Mouse (Mus musculus) frontal cortex, adult (tissue): ENCODE results near the gene Timm23.
A peak's percentile ranks its signal among the peaks of the same experiment; 100 is the strongest.
"Not testable (repeated sequence)": the region's sequence is repeated elsewhere in the genome, so short reads cannot be mapped to it uniquely, and the experiment has no call there.

Source experiments
- ATAC-seq: cut with Nextera tagmentation; 2 replicates; pipeline ENCODE4 v1.9.2; 2017; ENCODE audit warnings: mild to moderate bottlenecking, moderate library complexity, mixed read lengths; ENCODE audit not compliant: low TSS enrichment

Timm23 gene

DNA sequence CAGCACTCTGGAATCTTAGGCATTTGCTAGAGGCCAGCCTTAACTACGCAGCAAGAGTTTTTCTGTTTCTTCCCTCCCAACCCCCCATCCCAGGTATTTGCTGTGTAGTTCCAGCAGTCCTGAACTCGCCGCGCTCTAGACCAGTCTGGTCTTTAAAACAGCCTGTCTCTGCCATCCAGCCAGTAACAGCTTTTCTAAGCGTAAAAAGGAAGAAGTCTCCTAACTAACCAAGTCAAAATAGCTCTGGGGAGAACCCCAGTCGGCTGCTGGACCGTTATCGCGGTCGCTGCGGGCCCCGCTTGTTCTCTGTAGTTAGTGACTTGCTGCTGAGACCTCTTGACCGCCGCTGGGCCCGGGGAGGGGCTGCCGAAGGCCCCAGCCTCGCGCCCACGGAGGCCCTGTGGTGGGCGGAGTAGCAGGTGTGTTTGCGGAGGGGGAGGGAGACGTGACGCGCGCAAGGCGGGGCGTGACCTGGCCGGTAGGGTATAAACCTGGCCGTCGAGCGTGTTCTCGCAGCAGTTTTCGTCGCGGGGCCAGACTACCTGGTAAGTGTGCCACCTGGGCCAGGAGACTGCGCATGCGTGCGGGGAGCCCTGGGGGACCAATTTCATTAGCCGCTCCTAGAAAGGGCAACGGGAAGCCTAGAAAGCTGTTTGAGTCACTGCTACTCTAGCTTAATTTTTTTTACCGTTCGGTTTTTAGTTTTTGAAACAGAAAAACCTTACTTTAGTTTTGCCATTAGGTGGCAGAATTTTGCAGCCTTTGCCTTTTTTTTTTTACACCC lies 36.2 kb downstream of the Timm23 start:
- peak; percentile 27; the same call in 1 of the 2 replicates for ATAC-seq

DNA sequence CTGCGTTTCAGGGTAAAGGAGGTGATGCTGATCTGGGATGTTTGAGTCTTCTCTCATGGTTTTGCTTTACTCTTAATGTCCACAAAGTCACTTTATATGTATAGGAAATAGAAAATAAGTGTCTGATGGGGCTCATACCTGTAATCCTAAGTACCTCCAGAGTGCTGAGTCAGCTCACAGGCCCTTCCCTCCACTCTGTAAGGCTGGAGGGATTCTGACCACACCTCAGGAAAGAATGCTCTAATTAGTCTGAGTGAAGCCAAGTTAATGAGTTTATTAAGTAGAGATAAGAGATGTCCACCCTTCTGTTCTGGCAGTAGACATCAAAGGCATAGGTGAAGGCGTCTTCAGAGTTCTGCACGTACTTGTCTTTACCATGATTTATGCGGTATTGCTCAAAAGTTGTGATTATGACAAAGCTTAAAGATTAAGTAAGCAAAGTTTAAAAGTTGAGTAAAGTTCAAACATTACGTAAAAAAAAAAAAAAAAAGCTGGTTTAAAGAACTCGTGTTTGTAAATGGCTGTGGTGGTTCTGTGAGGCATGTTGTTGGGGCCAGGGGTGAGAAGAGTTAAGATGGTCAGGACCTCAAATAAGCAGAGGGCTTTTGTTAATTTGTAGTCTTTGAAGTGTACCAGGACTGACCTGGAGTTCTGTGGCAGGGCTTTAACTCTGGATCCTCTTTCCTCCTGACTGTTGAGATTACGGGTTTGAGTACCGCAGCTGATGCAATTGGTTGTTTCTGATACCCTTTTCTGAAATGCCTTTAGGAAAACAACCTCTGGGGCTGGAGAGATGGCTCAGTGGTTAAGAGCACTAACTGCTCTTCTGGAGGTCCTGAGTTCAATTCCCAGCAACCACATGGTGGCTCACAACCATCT lies 37.3 kb downstream of the Timm23 start:
- ATAC-seq = no peak

- ATAC-seq = no peak
These were observed 38.4 kb downstream of the Timm23 start for GRCm38 (mm10) chr14:32163203-32163888.

GRCm38 (mm10) chr14:32162231-32162630 lies 39.5 kb downstream of the Timm23 start:
- no peak for ATAC-seq

GRCm38 (mm10) chr14:32161090-32161885 lies 40.4 kb downstream of the Timm23 start:
- ATAC-seq = no peak

- no peak for ATAC-seq
These were observed 41.1 kb downstream of the Timm23 start for GRCm38 (mm10) chr14:32160563-32160962.

GRCm38 (mm10) chr14:32159690-32160246 lies 41.9 kb downstream of the Timm23 start, which contains the start of gene Ncoa4:
Gene Ncoa4, plus strand, starts transcription at chr14:32159865.
- ATAC-seq = peak; percentile 98

GRCm38 (mm10) chr14:32159150-32159670 lies 42.5 kb downstream of the Timm23 start:
- ATAC-seq = peak; percentile 51

GRCm38 (mm10) chr14:32154758-32155157 lies 46.9 kb downstream of the Timm23 start:
- ATAC-seq = no peak

GRCm38 (mm10) chr14:32153156-32153555 lies 48.5 kb downstream of the Timm23 start:
- no peak for ATAC-seq

- ATAC-seq = no peak
These were observed 49.3 kb downstream of the Timm23 start for GRCm38 (mm10) chr14:32152243-32152965.

DNA sequence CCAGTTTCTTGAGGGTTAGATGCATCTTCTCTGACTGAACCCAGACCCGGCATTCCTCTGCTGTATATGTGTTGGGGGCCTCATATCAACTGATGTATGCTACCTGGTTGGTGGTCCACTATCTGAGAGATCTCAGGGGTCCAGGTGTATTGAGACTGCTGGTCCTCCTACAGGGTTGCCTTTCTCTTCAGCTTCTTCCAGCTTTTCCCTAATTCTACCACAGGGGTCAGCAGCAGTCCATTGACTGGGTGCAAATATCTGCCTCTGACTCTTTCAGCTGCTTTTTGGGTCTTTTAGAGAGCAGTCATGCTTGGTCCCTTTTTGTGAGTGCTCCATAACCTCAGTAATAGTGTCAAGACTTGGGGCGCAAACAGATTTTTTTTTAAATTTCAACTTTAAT lies 50.8 kb downstream of the Timm23 start:
- ATAC-seq = no peak

DNA sequence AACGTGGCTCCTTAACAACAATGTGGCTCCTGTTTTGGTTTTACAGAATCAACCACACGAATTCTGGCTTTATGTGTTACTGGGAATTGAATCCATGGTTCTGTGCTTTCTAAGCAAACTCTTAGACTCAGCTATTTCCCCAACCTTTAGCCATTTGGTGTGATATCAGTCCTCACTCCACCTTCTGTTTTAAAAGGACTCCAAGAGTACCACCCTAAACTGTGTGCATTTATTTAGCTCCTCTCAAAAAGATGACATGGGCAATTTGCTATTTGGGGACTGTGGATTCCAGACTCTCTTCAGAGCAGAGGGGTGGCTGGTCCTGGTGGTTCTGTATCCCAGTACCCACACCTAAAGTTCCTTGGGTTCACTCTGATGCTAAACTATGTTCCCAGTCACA lies 55.1 kb downstream of the Timm23 start:
- no peak for ATAC-seq

GRCm38 (mm10) chr14:32145809-32146511 lies 55.7 kb downstream of the Timm23 start:
- ATAC-seq = no peak

DNA sequence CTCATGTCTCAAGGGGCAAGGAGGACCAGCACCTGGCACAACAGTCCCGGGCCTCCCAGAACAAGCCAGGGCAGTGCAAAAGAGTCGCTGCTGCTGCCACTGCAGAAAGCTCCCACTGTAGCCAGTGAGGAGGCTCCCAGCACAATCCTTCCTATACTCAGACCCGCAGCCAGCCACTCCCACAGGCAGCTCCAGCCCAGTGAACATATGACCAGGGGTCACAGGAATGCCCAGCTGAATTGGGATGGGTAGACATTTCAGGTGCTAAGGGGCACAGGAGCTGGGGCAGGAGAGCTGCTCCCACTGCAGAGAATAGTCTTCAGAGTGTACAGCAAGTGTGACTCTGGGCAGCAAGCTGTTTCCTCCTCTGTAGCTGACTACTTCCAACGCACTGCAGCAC lies 56.3 kb downstream of the Timm23 start:
- ATAC-seq = no peak

DNA sequence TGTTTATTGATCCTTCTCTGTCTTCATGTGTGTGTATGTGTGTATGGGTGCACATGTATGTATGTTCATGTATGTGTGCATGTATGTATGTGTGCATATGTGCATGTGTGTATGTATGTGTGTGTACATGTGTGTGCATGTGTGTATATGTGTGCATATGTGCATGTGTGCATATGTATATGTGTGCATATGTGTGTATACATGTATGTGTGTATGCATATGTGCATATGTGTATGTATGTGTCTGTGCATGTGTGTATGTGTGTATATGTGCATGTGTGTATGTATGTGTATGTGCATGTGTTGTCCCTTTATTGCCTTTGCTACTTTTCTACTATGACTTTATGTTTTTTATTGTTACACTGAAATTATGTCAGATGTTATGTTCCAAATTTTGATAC lies 57.0 kb downstream of the Timm23 start:
- no peak for ATAC-seq

DNA sequence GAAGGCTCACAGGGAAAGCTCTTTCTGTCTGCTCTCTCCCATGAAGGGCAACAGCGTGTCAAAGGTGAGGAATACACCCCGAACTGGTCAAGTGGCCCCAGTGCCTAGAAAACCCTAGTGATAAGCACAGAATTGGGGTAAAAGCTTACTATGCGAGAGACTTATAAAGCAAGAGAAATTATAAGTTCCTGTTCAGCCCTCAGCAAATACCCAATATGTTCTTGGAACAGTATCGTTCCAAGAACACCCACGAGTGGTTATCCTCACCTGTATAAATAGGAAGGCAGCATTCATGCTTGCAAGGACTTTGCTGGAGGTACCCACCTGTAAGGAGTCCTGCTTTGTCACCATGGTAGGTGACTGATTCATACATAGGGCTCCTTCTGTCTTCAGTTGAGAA lies 60.0 kb downstream of the Timm23 start, which contains the start of gene Msmb:
TSS of gene Msmb (plus strand) at position 301 of the 400 bp plus-strand sequence.
- ATAC-seq = no peak

DNA sequence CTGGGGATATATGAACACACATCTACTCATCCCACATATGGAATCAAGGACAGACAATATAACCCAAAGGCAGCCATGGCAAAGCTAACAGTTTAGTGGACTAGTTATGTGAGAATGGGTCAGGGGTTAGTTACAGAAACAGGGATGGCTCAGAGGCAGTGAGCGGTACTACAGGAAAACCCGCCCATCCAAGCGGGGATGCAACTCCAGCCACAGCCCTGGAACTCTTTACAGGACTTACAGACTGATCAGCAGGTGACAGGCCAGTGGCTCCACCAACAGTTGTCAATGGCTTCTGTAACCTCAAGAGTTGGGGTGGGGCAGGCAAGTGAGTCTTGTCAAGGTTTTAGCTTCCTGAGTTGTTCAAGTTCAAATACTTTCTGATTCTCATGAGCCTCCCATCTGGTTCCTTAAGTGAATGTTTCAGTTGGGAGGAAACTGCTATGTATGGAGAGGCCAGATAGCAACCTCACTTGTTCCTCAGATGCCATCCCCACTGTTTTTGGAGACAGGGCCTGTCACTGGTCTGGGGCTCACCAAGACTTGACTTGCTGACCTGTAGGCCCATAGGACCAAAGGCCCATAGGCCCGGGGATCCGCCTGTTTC lies 61.2 kb downstream of the Timm23 start:
- ATAC-seq = no peak

DNA sequence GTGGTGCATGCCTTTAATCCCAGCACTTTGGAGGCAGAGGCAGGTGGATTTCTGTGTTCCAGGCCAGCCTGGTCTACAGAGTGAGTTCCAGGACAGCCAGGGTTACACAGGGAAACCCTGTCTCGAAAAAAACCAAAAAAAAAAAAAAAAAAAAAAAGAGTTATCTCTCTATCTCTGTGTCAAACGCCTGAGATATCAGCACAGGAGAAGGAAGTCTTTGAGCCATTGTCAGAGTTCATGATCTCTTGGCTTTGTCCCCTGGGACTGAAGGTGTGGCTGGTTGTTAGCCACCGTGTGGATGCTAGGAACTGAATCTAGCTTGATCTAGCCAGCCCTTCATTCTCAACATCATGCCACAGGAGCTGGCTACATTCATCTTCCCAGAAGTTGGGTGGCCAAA lies 65.2 kb downstream of the Timm23 start:
- not testable (repeated sequence) for ATAC-seq
